Mouse (Mus musculus): ENCODE results near the gene Chac2. TPM values are rescaled to one million over a fixed set of nuclear protein-coding genes. Genes with fewer than 3 reads are reported as not detected.

The Chac2 gene
- total RNA-seq, 2 experiments from 2014 or later: 15.5 to 16.5 TPM

Other genes with a start within 250 kb of the Chac2 start
- 10 to 100 TPM; 49.5 to 53.0 TPM for gene Psme4, start 214.6 kb downstream of the Chac2 start, total RNA-seq (2021)
- 1 to 10 TPM; 8.7 to 9.8 TPM for gene Gpr75, start 101.0 kb downstream of the Chac2 start, total RNA-seq (2021)
- gene Asb3, start 100.9 kb downstream of the Chac2 start, total RNA-seq (2021): 10 to 100 TPM; 15.9 to 16.6 TPM
- gene Erlec1, start 32.0 kb downstream of the Chac2 start, total RNA-seq (2021): 10 to 100 TPM; 56.4 to 56.7 TPM
- not detected for gene Gm17332, start 196.1 kb upstream of the Chac2 start, total RNA-seq (2021)